ENCODE assay signal across 8 mouse cellular contexts in the genomic region with DNA sequence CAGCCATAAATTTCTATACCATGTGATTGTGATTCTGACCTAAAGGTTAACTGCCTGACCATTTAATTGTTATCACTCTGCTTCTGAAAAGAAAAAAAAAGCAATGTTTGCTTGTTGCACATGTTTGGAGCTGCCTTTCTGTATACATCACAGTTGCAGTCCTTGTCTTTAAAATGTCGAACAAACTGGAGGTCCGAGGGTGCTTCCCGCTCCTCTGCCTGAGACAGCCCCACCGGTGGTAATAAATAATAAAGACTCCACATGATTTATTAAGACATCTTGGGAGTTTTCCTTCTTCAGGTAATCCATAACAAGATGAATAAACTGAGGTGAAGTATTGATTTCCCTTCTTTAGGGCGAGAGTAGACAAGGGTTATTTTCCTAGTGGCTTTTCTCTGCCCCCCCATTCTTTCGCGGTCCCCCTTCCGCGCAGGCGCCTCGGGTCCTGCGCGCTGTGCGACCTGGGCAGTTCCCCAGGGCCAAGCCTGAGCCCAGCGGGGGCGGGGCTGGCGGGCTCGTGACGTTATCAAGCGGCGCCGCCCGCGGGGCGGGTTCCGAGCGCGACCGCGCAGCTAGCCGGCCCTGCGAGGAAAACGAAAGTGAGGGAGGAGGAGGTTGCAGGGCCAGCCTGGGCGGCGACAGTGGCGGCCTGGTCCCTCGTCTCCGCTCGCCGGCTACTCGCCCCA. TPM values are rescaled to one million over a fixed set of nuclear protein-coding genes. Genes with fewer than 3 reads are reported as not detected.
DNase-seq lines count a peak whose midpoint lies in the region; ATAC-seq and TF ChIP-seq lines count a peak whose summit lies in the region.

A gene (plus strand): TSS at position 520 of the 686 bp plus-strand sequence.

- peaks cover 0 to 4% of the 10 kb centered on the region in 2 experiments; a peak in 1 of 4 replicates for H3K4me1 ChIP-seq in ES-E14 (ENCODE audit: control insufficient read depth in 2 of 2, insufficient read depth in 2 of 2, low read length in 2 of 2, poor library complexity in 1 of 2)
- peaks cover 14% of the 10 kb centered on the region for H3K4me1 ChIP-seq in forebrain, embryonic 16.5 days (replicated peaks; ENCODE audit: control insufficient read depth, insufficient read depth, low read length)
- no peaks in the 10 kb centered on the region; the same call in 1 of the 2 replicates for H3K4me1 ChIP-seq in lung, embryonic 14.5 days (ENCODE audit: insufficient read depth)
- peaks cover 4% of the 10 kb centered on the region for H3K4me1 ChIP-seq in olfactory bulb, adult 2 months (ENCODE audit: control insufficient read depth, insufficient read depth, low read length)
- H3K4me1 ChIP-seq in thymus, adult 2 months (replicated peaks; ENCODE audit: control insufficient read depth, insufficient read depth, low read length): peaks cover 6% of the 10 kb centered on the region; the same call in 1 of the 2 replicates

- TF ChIP-seq CTCF in layer of hippocampus, adult 2 months (conservative IDR thresholded peaks at IDR 0.05): no peak
- TF ChIP-seq CTCF in lung, embryonic 14.5 days (IDR thresholded peaks at IDR 0.05; ENCODE audit: low read depth): no peak
- no peak for TF ChIP-seq CTCF in olfactory bulb, adult 2 months (IDR thresholded peaks at IDR 0.05; ENCODE audit: insufficient read depth, low read depth, low read length)
- TF ChIP-seq CTCF in thymus, adult 2 months (IDR thresholded peaks at IDR 0.05; ENCODE audit: borderline replicate concordance, control insufficient read depth, extremely low read depth, insufficient read depth, low read length, poor library complexity): peak; percentile 44; the same call in 1 of the 2 replicates

- WGBS in forebrain, embryonic 16.5 days: under 1% methylated on average over 35 of the region's 41 CpGs
- WGBS in lung, embryonic 14.5 days: under 1% methylated on average over 36 of the region's 41 CpGs
- WGBS in olfactory bulb, adult 2 months: under 1% methylated on average over 41 of the region's 41 CpGs
- WGBS in thymus, adult 2 months: under 1% methylated on average over 41 of the region's 41 CpGs

- H3K27ac ChIP-seq in ES-E14 (ENCODE audit: insufficient read depth, low read depth, low read length, poor library complexity, severe bottlenecking): peak within 1 kb of the TSS; percentile 69
- peak within 1 kb of the TSS; percentile 87 for H3K27ac ChIP-seq in forebrain, embryonic 16.5 days (ENCODE audit: low read length)
- peak within 1 kb of the TSS; percentile 95 for H3K27ac ChIP-seq in layer of hippocampus, adult 2 months
- H3K27ac ChIP-seq in lung, embryonic 14.5 days (ENCODE audit: low read depth): peak within 1 kb of the TSS; percentile 90
- peak within 1 kb of the TSS; percentile 34 for H3K27ac ChIP-seq in olfactory bulb, adult 2 months (ENCODE audit: insufficient read depth, low read depth, low read length)
- H3K27ac ChIP-seq in thymus, adult 2 months (ENCODE audit: control insufficient read depth, insufficient read depth, low read length): peak within 1 kb of the TSS; percentile 72

- H3K9ac ChIP-seq in ES-E14 (ENCODE audit: insufficient read depth, low read depth, low read length, poor library complexity, severe bottlenecking): peak within 1 kb of the TSS; percentile 96
- H3K9ac ChIP-seq in forebrain, embryonic 16.5 days (replicated peaks; ENCODE audit: low read depth, low read length): peak within 1 kb of the TSS; percentile 98
- H3K9ac ChIP-seq in lung, embryonic 14.5 days: peak within 1 kb of the TSS; percentile 95

- H3K9me3 ChIP-seq in ES-E14 (ENCODE audit: control insufficient read depth, insufficient read depth, low read depth, low read length): no peaks in the 10 kb centered on the region
- no peaks in the 10 kb centered on the region for H3K9me3 ChIP-seq in forebrain, embryonic 16.5 days (ENCODE audit: control insufficient read depth, low read length)
- no peaks in the 10 kb centered on the region for H3K9me3 ChIP-seq in lung, embryonic 14.5 days (ENCODE audit: low read depth, low read length)

- DNase-seq in ES-E14 (ENCODE audit: low read depth, low spot score): peak; percentile 87
- peak; percentile 95 for DNase-seq in cerebellum, adult 11-12 months
- peak; percentile 98 to 99 for DNase-seq in heart, postnatal 36 days
- peak; percentile 92 to 97 for DNase-seq in layer of hippocampus, adult 2 months (ENCODE audit: low spot score in 2 of 2)
- DNase-seq in lung, embryonic 14.5 days: peak; percentile 99
- DNase-seq in thymus, adult 2 months: peak; percentile 95

- ATAC-seq in forebrain, embryonic 16.5 days: peak; percentile 96
- ATAC-seq in lung, embryonic 14.5 days (ENCODE audit: insufficient read depth): peak; percentile 97

- peaks cover 8% of the 10 kb centered on the region; the same call in 1 of the 2 replicates for H3K36me3 ChIP-seq in ES-E14 (ENCODE audit: control insufficient read depth, insufficient read depth, low read length, poor library complexity, severe bottlenecking)
- H3K36me3 ChIP-seq in forebrain, embryonic 16.5 days (ENCODE audit: control insufficient read depth, insufficient read depth): no peaks in the 10 kb centered on the region
- H3K36me3 ChIP-seq in lung, embryonic 14.5 days (ENCODE audit: insufficient read depth): peaks cover 22% of the 10 kb centered on the region; the same call in 1 of the 2 replicates
- H3K36me3 ChIP-seq in thymus, adult 2 months (ENCODE audit: control insufficient read depth, insufficient read depth, low read length): 0 out of 2 replicates have a peak, but pooled peaks cover 3% of the 10 kb centered on the region

- H3K4me2 ChIP-seq in forebrain, embryonic 16.5 days (ENCODE audit: low read length): peak within 1 kb of the TSS; percentile 85
- H3K4me2 ChIP-seq in lung, embryonic 14.5 days: peak within 1 kb of the TSS; percentile 74

- in situ Hi-C loops in ES-E14 (cut with MboI; ENCODE audit: low sequenced_read_pairs in 2 of 2, unreplicated experiment in 2 of 2): no loop called here

- no peaks in the 10 kb centered on the region for H3K27me3 ChIP-seq in forebrain, embryonic 16.5 days (replicated peaks; ENCODE audit: control insufficient read depth, insufficient read depth, low read length)
- H3K27me3 ChIP-seq in lung, embryonic 14.5 days (ENCODE audit: insufficient read depth, low read length): no peaks in the 10 kb centered on the region
- no peaks in the 10 kb centered on the region for H3K27me3 ChIP-seq in thymus, adult 2 months (ENCODE audit: control insufficient read depth, insufficient read depth, low read length)

- H3K4me3 ChIP-seq in ES-E14 (ENCODE audit: insufficient read depth in 1 of 2, low read depth in 1 of 2, low read length in 2 of 2, poor library complexity in 1 of 2, severe bottlenecking in 1 of 2): peak within 1 kb of the TSS; percentile 95 to 99
- peak within 1 kb of the TSS; percentile 95 for H3K4me3 ChIP-seq in forebrain, embryonic 16.5 days (replicated peaks; ENCODE audit: low read length)
- H3K4me3 ChIP-seq in layer of hippocampus, adult 2 months: peak within 1 kb of the TSS; percentile 85
- peak within 1 kb of the TSS; percentile 92 for H3K4me3 ChIP-seq in lung, embryonic 14.5 days (ENCODE audit: low read depth, low read length)
- H3K4me3 ChIP-seq in olfactory bulb, adult 2 months (ENCODE audit: insufficient read depth, low read depth, low read length): peak within 1 kb of the TSS; percentile 72
- peak within 1 kb of the TSS; percentile 81 for H3K4me3 ChIP-seq in thymus, adult 2 months (ENCODE audit: control insufficient read depth, insufficient read depth, low read length)

- TF ChIP-seq POLR2A in olfactory bulb, adult 2 months (IDR thresholded peaks at IDR 0.05; ENCODE audit: insufficient read depth, low read depth, low read length): peak; percentile 84; the same call in 1 of the 2 replicates
- TF ChIP-seq POLR2A in thymus, adult 2 months (IDR thresholded peaks at IDR 0.05; ENCODE audit: control insufficient read depth, extremely low read depth, insufficient read depth, low read length, poor library complexity): peak; percentile 43; the same call in 1 of the 2 replicates

- intact Hi-C loops in heart, postnatal 36 days (cut with DNase I): loop anchor here (2.0 kb wide), 1 partner anchor 45 kb away; a partner anchor contains a TSS

TF ChIP-seq in ES-E14, 5 proteins besides CTCF, POLR2A, EP300 and RAD21:
- TF ChIP-seq HCFC1 (IDR thresholded peaks at IDR 0.05; ENCODE audit: borderline replicate concordance, insufficient read depth, low read length) (peak; percentile 77), ZNF384 (IDR thresholded peaks at IDR 0.05; ENCODE audit: low read depth, low read length) (no peak)

RNA-seq across cellular contexts. Expression of the gene that starts here (rescaled TPM):
- total RNA-seq in ES-E14 (2012; rRNA removed): 130 and 183 TPM in 2 replicates
- polyA plus RNA-seq in forebrain, embryonic 16.5 days (2015; fragmentation: Nextera tagmentation; extraction: Ambion mirVana): 132 and 146 TPM in 2 replicates
- total RNA-seq in heart, postnatal 36 days (2021): 10 to 100 TPM; 45.5 to 54.4 TPM
- 100 to 1,000 TPM; 111 to 115 TPM for total RNA-seq in layer of hippocampus, adult 2 months (2021)
- 112 and 114 TPM in 2 replicates for polyA plus RNA-seq in lung, embryonic 14.5 days (2014; fragmentation: Nextera tagmentation; extraction: Ambion mirVana)
- polyA plus RNA-seq in olfactory bulb, adult 2 months (2012; ENCODE audit: insufficient read depth, insufficient read length, low replicate concordance, missing spikeins): 491 TPM in 1 of 2 replicates, not detected in the other
- 46.4 and 53.9 TPM in 2 replicates for polyA plus RNA-seq in thymus, adult 2 months (2012; rRNA removed)

Comparison
In these comparisons a context has a peak if more than half of its experiments do, and no peak if none do; other contexts are left out.
1. Peak in every context shown above with its lines: DNase-seq, ATAC-seq, H3K4me3 ChIP-seq and H3K27ac ChIP-seq.
2. H3K27ac ChIP-seq: peak in every context shown above with its lines; median percentile 95 in layer of hippocampus, adult 2 months; 90 in lung, embryonic 14.5 days; 87 in forebrain, embryonic 16.5 days; 72 in thymus, adult 2 months; 69 in ES-E14; 34 in olfactory bulb, adult 2 months.